Mouse (Mus musculus) neural tube, embryonic 15.5 days (tissue): ENCODE data around the gene Cracr2b. TPM values are rescaled to one million over a fixed set of nuclear protein-coding genes. Genes with fewer than 3 reads are reported as not detected.
A peak's percentile ranks its signal among the peaks of the same experiment; 100 is the strongest.

Experiments
- ATAC-seq: fragments of 200-750 bp; cut with Nextera tagmentation; 2 replicates; pipeline ENCODE4 v1.8.0; 2017; ENCODE audit warnings: mild to moderate bottlenecking, moderate TSS enrichment, moderate library complexity; ENCODE audit not compliant: low FRiP score
- H3K27ac ChIP-seq: fragments of 300-500 bp; sonication (generic); replicated peaks from 2 replicates; pipeline ENCODE4 v1.5.1; 2015; ENCODE audit warnings: mild to moderate bottlenecking, inconsistent platforms
- H3K27me3 ChIP-seq: fragments of 300-500 bp; sonication (generic); replicated peaks from 2 replicates; pipeline ENCODE4 v1.6.1; 2015; ENCODE audit warnings: inconsistent platforms
- H3K36me3 ChIP-seq: fragments of 300-500 bp; sonication (generic); 2 replicates; pipeline ENCODE4 v1.6.1; 2015; ENCODE audit warnings: inconsistent platforms
- H3K4me1 ChIP-seq: fragments of 300-500 bp; sonication (generic); 2 replicates; pipeline ENCODE4 v1.6.1; 2015; ENCODE audit warnings: inconsistent platforms
- H3K4me2 ChIP-seq: fragments of 300-500 bp; sonication (generic); 2 replicates; pipeline ENCODE4 v1.6.1; 2015; ENCODE audit warnings: inconsistent platforms, mild to moderate bottlenecking, moderate library complexity
- H3K4me3 ChIP-seq: fragments of 300-500 bp; sonication (generic); replicated peaks from 2 replicates; pipeline ENCODE4 v1.5.1; 2015; ENCODE audit warnings: mild to moderate bottlenecking, inconsistent platforms
- H3K9ac ChIP-seq: fragments of 300-500 bp; sonication (generic); replicated peaks from 2 replicates; pipeline ENCODE4 v1.6.1; 2015; ENCODE audit warnings: mild to moderate bottlenecking, inconsistent platforms
- H3K9me3 ChIP-seq: fragments of 300-500 bp; sonication (generic); replicated peaks from 2 replicates; pipeline ENCODE4 v1.6.1; 2016; ENCODE audit warnings: inconsistent platforms
- WGBS: fragments of 180-500 bp; shearing (Covaris S2); methylation state at CpG from one replicate; pipeline ENCODE4 v1.1.7; 2015; ENCODE audit warnings: mixed read lengths; 5-methylcytosine and 5-hydroxymethylcytosine counted together
- polyA plus RNA-seq: library from polyadenylated mRNA; unstranded; fragments of >200 nt; fragmentation: Nextera tagmentation; extraction: Ambion mirVana; gene quantifications from 2 replicates; pipeline ENCODE4 v1.2.1, GENCODE M21; 2015

Gene Cracr2b
- polyA plus RNA-seq, 1 experiment from 2014 or later = 7.1 TPM

DNA sequence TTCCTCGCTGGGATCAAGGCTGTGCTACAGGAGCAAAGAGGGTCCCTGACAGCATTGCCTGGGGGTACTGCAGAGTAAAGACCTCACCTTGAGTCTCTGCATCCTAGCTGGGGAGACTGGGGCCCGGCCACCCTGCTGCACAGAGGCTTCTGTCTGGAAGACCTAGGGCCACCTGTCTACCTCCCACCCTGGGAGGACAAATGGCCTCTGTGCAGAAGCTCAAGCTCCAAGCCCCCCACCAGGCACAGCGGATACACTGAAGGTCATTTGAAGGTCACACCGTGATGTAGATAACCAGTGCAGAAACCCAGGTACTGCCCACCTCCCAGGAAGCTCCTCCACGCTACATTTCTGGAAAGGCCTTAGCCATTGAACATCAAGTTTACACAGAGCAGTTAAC lies 32.2 kb upstream of the Cracr2b start:
- H3K9ac ChIP-seq = peak overlapping the region; percentile 77
- H3K4me1 ChIP-seq = peaks cover 38% of the 10 kb centered on the region
- WGBS = 51% methylated on average over 5 of the region's 5 CpGs
- H3K27ac ChIP-seq = peak overlapping the region; percentile 81
- H3K4me2 ChIP-seq = peak overlapping the region; percentile 81
- ATAC-seq = peak; percentile 2; the same call in 1 of the 2 replicates
- no peaks in the 10 kb centered on the region for H3K27me3 ChIP-seq
- H3K9me3 ChIP-seq = no peaks in the 10 kb centered on the region
- H3K4me3 ChIP-seq = peak overlapping the region; percentile 64
- H3K36me3 ChIP-seq = peaks cover 51% of the 10 kb centered on the region

DNA sequence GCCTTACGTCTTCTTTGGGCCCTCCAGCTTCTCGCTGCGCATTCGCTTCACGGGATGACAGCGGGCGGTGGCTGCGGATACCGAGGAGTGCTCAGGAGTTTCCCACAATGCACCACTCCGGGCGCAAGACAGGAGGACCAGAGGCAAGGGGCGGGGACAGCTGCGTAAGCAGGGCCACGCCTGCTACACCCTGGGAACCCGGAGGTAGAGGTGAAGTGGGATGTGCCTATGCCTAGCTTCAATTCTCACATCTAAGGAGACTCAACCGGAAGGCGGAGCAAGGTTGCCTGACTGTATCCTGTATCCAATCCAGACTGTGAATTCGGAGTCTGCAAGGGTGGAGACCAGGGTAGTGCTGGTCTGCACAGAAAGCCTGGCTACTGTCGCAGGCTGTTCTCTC lies 31.6 kb upstream of the Cracr2b start, which contains the start of gene Cend1:
TSS of gene Cend1 (minus strand) at position 182 of the 400 bp plus-strand sequence.
- peaks cover 44% of the 10 kb centered on the region for H3K4me1 ChIP-seq
- 2% methylated on average over 19 of the region's 19 CpGs for WGBS
- no peaks in the 10 kb centered on the region for H3K27me3 ChIP-seq
- H3K27ac ChIP-seq = peak within 1 kb of the TSS; percentile 81
- H3K36me3 ChIP-seq = peaks cover 51% of the 10 kb centered on the region
- H3K4me2 ChIP-seq = peak within 1 kb of the TSS; percentile 81
- no peaks in the 10 kb centered on the region for H3K9me3 ChIP-seq
- H3K4me3 ChIP-seq = peak within 1 kb of the TSS; percentile 64
- ATAC-seq = peak; percentile 87
- H3K9ac ChIP-seq = peak within 1 kb of the TSS; percentile 77

DNA sequence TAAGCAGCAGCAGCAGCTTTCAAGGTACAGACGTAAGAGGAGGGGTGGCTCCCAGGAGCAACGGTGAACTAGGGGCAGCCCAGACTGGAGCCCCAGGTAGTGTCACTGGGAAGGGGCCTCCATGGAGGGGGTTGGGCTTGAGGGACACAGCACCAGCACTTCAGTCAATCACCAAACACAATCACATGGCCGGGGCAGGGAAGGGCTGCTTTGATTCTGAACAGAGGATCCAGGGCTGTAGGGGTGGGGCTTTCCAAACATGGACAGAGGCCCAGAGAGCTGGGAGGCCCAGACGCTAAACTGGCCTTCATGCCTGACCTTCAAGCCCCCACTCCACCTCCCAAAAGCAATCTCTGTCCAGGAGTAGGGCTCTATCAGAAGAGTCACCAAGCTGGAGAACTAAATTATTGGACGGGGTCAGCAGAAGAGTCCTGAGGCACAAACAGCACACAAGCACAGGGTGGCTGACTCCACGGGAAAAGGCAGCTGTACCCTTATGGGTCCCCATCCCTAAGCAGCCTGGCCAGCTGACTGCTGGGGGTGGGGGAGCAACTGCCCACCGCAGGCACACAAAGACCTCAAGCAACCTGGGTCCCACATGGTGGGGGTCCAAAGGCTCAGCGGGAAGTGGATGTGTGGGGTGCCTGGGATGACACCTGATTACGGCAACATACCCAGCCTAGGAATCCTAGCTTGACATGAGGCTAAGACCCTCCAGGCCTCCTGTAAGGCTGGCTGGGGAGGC lies 30.9 kb upstream of the Cracr2b start:
- 61% methylated on average over 9 of the region's 9 CpGs for WGBS
- Histone ChIP-seq H3K36me3 (peaks cover 51% of the 10 kb centered on the region), H3K9me3 (no peaks in the 10 kb centered on the region), H3K27ac (peak overlapping the region; percentile 81), H3K4me1 (peaks cover 51% of the 10 kb centered on the region), H3K27me3 (no peaks in the 10 kb centered on the region), H3K4me3 (peak overlapping the region; percentile 64; the same call in 1 of the 2 replicates), H3K4me2 (peak overlapping the region; percentile 81), H3K9ac (no peak overlapping the region)
- ATAC-seq = 0 out of 2 replicates have a peak, but pooled peaks have one; percentile 19

DNA sequence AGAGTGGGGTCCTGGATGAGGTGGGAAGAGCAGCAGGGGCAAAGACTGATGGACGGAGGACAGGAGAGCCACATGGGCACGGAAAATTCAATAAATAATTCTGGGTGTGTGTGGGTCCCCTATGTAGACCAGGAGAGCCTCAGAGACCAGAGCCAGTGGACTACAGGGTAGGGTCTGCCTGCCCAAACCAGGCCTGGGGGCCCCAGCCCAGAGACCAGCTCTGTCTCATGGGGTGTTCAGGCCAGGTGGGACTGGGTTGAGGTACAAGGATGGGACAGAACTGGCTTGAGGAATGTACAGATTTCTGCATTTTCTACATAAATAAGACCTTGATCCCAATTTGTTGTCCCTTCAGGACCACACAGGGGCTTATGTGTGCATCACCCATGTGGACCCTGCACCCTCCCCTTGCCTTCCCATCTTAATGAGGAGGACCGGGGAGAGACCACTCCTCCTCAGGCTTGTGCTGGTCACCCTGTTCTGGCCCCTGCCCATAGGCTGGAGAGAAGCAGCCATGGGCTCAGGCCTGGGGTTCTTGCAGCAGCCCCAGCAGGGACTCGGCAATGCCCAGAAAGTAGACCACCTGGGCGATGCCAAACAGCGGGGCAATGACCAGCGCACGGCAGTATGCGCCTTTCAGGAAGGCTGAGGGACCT lies 30.2 kb upstream of the Cracr2b start:
- H3K27me3 ChIP-seq = no peaks in the 10 kb centered on the region
- peaks cover 51% of the 10 kb centered on the region for H3K36me3 ChIP-seq
- H3K27ac ChIP-seq = 0 out of 2 replicates have a peak overlapping the region, but pooled peaks have one; percentile 81
- H3K4me3 ChIP-seq = no peak overlapping the region
- 91% methylated on average over 9 of the region's 9 CpGs for WGBS
- ATAC-seq = no peak
- H3K9me3 ChIP-seq = no peaks in the 10 kb centered on the region
- no peak overlapping the region for H3K9ac ChIP-seq
- no peak overlapping the region for H3K4me2 ChIP-seq
- peaks cover 58% of the 10 kb centered on the region for H3K4me1 ChIP-seq

DNA sequence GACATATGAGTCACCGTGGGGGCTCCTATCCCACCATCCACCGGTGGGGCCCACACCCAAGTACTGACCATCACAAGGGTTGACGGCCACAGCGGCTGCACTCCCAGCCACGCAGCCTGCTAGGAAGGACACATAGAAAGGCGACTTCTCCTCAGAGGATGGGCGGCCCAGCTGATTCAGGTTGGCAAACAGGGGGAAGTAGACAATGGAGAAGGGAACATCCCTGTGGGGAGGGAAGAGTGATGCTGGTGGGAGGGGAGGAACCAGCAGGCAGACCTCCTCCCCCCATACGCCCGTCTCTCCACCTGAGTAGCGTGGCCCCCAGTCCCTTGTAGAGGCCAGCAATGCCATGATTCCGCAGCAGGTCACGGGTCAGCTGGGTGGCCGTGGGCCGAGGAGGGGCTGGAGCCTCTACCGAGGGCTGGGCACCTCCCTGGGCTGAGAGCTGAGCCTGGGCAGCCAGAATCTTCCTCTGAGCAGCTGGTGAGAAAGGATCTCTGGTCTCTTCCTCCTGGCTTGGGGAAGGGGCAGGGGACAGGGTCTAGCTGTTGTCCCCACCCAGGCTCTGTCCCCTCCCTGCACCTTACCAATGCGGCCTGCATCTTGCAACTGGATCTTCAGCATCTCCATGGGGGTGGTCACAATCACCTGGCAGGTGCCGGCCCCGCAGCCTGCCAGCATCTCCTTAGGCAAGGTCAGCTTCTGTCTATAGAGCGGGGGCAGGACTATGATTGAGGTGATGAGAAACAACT lies 29.3 kb upstream of the Cracr2b start:
- no peak for ATAC-seq
- Histone ChIP-seq H3K9ac (no peak overlapping the region), H3K27me3 (no peaks in the 10 kb centered on the region), H3K27ac (no peak overlapping the region), H3K36me3 (peaks cover 48% of the 10 kb centered on the region), H3K9me3 (no peaks in the 10 kb centered on the region), H3K4me2 (no peak overlapping the region), H3K4me3 (no peak overlapping the region), H3K4me1 (peaks cover 67% of the 10 kb centered on the region)
- 95% methylated on average over 19 of the region's 19 CpGs for WGBS

DNA sequence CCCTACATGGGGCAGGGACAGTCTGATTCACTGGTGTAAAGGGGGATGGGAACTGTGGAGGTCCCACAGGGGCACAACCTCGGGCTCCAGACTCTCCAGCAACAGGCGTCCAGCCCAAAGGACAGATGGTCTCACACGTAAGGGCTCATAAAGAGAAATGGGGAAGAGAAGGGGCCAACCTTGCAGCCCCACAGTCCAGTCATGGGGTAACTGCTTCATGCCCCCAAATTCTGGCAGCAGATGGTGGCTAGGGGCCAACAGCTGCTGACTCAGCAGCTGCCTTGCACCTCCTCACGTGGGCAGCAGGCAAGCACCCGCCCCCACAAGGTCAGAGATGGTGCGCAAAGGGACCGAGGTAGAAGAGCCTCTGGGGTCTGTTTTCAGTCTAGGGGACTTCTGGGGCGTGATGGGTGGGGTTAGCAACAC lies 28.7 kb upstream of the Cracr2b start:
- H3K4me1 ChIP-seq = peaks cover 72% of the 10 kb centered on the region
- no peak overlapping the region for H3K4me2 ChIP-seq
- ATAC-seq = no peak
- WGBS = 85% methylated on average over 8 of the region's 8 CpGs
- no peaks in the 10 kb centered on the region for H3K27me3 ChIP-seq
- H3K27ac ChIP-seq = no peak overlapping the region
- H3K9me3 ChIP-seq = no peaks in the 10 kb centered on the region
- no peak overlapping the region for H3K9ac ChIP-seq
- H3K4me3 ChIP-seq = no peak overlapping the region
- H3K36me3 ChIP-seq = peaks cover 42% of the 10 kb centered on the region

DNA sequence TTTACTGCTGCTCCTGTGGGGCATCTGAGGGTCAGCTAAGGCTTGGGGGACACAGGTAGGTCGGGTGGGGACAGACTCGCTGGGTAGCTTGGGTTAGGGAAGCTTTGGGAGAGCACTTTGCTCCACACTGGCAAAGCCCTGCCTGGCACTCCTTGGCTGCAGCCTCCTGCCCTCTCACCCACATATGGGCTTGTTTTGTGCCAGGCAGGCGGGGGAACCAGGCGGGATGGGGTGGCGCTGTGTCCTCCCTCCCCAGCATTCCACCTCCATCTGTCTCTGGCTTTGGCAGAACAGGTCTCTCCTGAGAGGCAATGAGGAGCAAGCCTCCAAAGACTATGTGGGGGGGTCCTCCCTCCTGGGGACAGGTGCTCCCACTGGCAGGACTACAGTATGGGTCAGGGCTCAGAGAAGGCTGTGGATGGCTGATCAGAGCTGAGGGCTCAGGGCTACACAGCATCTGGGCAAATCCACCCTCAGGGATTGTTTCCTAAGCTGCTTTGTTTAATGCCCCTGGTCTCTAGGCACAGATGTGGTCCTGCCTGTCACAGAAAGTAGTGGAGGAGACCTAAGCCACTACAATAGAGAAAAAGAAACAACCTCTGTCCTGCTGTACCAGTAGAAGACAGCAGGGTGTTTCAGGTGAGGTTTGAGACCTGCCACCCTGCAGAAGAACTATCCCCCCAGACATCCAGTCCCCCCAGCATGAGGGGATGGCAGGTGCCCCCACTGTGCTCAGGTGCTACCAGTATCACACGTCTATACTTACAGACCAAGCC lies 28.0 kb upstream of the Cracr2b start:
- Histone ChIP-seq H3K27ac (no peak overlapping the region), H3K4me1 (peaks cover 75% of the 10 kb centered on the region)

DNA sequence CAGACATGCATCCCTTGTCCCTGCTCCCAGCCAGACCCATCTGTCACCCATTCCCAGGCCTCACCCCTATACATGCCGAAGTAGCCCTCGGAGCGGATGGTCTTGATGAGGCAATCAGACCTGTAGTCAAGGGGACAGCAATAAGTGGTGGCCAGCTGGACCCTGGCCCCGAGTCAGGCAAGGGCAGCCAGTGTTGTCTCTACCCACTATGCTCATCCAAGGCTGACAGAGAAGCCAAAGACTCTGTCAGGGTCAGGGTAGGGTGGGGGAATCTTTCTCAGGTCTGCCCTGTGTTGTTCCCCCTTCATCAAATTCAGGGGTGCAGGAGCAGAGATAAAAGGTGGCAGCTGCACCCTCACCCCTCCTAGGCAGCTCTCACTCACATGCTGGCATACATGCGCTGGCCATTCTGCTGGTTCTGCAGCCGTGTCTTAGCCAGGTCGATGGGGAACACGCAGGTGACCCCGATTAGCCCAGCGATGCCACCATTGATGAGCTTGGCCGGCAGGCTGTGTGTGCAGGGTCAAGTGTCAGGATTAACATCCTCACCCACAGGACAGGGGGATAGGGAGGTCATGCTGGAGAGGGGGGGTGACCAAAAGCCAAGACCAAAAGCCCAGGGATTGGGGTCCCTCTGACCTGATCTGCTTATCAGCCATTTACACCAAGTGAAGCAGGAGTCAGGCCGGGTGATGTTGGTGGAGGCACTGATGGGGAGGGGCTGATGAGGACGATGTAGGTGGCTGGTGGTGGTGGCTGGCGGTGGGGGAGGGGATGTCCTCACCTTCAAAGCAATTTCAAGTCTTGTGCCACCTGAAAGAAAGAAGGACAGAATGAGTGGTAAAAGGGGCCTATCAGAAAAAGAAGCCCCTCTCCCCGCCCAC lies 27.1 kb upstream of the Cracr2b start:
- H3K36me3 ChIP-seq = peaks cover 37% of the 10 kb centered on the region
- no peaks in the 10 kb centered on the region for H3K9me3 ChIP-seq
- no peak for ATAC-seq
- peak overlapping the region; percentile 66 for H3K9ac ChIP-seq
- H3K4me2 ChIP-seq = peak overlapping the region; percentile 91
- H3K4me3 ChIP-seq = peak overlapping the region; percentile 58
- WGBS = 76% methylated on average over 15 of the region's 15 CpGs
- no peaks in the 10 kb centered on the region for H3K27me3 ChIP-seq
- H3K4me1 ChIP-seq = peaks cover 72% of the 10 kb centered on the region
- H3K27ac ChIP-seq = peak overlapping the region; percentile 77

More for the DNA sequence above, 28.0 kb upstream of the Cracr2b start:
- Histone ChIP-seq H3K4me2 (peak overlapping the region; percentile 91), H3K27me3 (no peaks in the 10 kb centered on the region), H3K36me3 (peaks cover 37% of the 10 kb centered on the region), H3K9ac (peak overlapping the region; percentile 66; the same call in 1 of the 2 replicates), H3K4me3 (peak overlapping the region; percentile 58; the same call in 1 of the 2 replicates), H3K9me3 (no peaks in the 10 kb centered on the region)
- WGBS = 85% methylated on average over 6 of the region's 6 CpGs
- ATAC-seq = no peak

DNA sequence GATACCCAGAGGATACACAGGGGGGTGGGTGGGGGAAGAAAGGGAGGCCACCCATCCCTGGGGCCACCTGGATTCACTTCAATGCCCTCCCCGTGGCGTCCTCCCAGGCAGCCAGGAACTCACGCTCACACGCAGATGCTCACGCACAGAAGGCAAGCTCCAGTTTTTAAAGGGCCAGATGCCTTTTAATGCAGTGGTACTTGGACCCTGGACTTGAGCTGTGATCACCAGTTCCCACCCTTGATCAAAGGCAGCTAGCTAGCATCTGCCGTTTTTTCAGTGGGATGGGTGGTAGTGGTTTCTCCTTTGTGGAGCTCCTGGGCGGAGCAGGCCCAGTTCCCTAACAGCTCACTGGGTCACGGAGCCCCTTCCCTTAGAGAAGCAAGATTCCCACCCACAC lies 26.4 kb upstream of the Cracr2b start:
- H3K9ac ChIP-seq = peak overlapping the region; percentile 66
- H3K27ac ChIP-seq = peak overlapping the region; percentile 77
- peaks cover 37% of the 10 kb centered on the region for H3K36me3 ChIP-seq
- peak overlapping the region; percentile 58 for H3K4me3 ChIP-seq
- H3K27me3 ChIP-seq = no peaks in the 10 kb centered on the region
- H3K4me2 ChIP-seq = peak overlapping the region; percentile 91
- peak; percentile 22; the same call in 1 of the 2 replicates for ATAC-seq
- 12% methylated on average over 8 of the region's 8 CpGs for WGBS
- peaks cover 65% of the 10 kb centered on the region for H3K4me1 ChIP-seq
- no peaks in the 10 kb centered on the region for H3K9me3 ChIP-seq

DNA sequence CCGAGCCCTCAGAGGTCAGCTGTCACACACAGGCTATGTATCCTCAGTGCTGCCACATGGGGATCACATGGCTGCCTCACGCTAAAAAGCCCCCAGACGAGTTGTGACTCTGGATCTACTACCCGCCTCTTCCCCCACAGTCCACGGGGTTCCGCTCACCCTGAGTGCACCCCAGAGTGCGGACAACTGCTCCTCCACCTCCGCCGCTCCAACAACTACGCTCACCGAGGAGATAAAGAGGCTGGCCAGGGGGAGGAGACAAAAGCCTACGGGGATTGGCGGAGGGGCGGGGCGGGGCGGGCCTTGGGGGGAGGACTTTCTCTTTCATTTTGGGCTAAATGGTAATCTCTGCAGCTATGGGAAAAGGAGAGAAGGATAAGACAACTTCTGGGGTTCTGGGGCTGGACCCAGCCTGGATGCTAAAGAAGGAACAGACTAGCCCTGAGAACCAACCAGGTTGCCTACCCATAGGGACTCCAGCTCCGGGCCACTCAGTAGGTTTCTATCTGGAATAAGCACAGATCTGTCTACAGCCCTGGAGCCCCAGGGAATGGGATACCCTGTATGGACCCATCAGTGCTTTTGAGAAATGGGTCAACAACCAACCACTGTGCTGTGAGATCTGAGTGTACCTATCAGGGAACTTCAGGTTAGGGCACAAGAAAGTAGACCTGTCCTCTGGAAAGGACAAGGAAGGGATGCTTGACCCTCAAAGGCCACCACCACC lies 25.6 kb upstream of the Cracr2b start:
- no peaks in the 10 kb centered on the region for H3K9me3 ChIP-seq
- ATAC-seq = peak; percentile 15; the same call in 1 of the 2 replicates
- peak overlapping the region; percentile 58 for H3K4me3 ChIP-seq
- H3K36me3 ChIP-seq = peaks cover 33% of the 10 kb centered on the region
- peaks cover 57% of the 10 kb centered on the region for H3K4me1 ChIP-seq
- H3K4me2 ChIP-seq = peak overlapping the region; percentile 91
- WGBS = 5% methylated on average over 17 of the region's 17 CpGs
- peak overlapping the region; percentile 77 for H3K27ac ChIP-seq
- peak overlapping the region; percentile 66 for H3K9ac ChIP-seq
- no peaks in the 10 kb centered on the region for H3K27me3 ChIP-seq
